Mouse (Mus musculus) G1E (cell line): Measurements from ENCODE around the gene Angptl7.

ENCODE experiments used
- CTCF ChIP-seq: IDR thresholded peaks from 2 replicates; pipeline ENCODE4 v1.5.1; 2012; ENCODE audit warnings: low read depth, low read length, inconsistent platforms, mixed read lengths
- GATA1 ChIP-seq: IDR thresholded peaks from 2 replicates; pipeline ENCODE4 v1.6.1; 2012; ENCODE audit warnings: borderline replicate concordance, low read length, inconsistent platforms, mixed read lengths

GRCm38 (mm10) chr4:148462717-148463116 is 37.5 kb downstream of the Angptl7 start:
- TF ChIP-seq CTCF (no peak), GATA1 (no peak)
